Mouse (Mus musculus) G1E (cell line): ENCODE data around the gene Ngdn. TPM values are rescaled to one million over a fixed set of nuclear protein-coding genes. Genes with fewer than 3 reads are reported as not detected.

Source experiments
- ATAC-seq: 2 replicates; pipeline ENCODE4 v1.8.0; 2016; ENCODE audit warnings: mild to moderate bottlenecking; ENCODE audit not compliant: insufficient number of reproducible peaks, poor library complexity, low FRiP score, severe bottlenecking; ENCODE audit errors: extremely low read depth
- DNase-seq: peaks from one replicate; pipeline ENCODE4 v3.0.0; 2012; ENCODE audit warnings: low spot score
- H3K27me3 ChIP-seq: 2 replicates; pipeline ENCODE4 v1.6.1; 2012; ENCODE audit warnings: mild to moderate bottlenecking, low read length, inconsistent platforms; ENCODE audit not compliant: insufficient read depth
- H3K36me3 ChIP-seq: replicated peaks from 2 replicates; pipeline ENCODE3; 2012; ENCODE audit warnings: mild to moderate bottlenecking, inconsistent platforms
- H3K4me1 ChIP-seq: 2 replicates; pipeline ENCODE4 v1.6.1; 2012; ENCODE audit warnings: low read depth, low read length, inconsistent platforms, mixed read lengths; ENCODE audit not compliant: insufficient read depth
- H3K4me3 ChIP-seq: 2 replicates; pipeline ENCODE4 v1.5.1; 2012; ENCODE audit warnings: low read depth, mild to moderate bottlenecking, inconsistent platforms, low read length, moderate library complexity, mixed read lengths
- H3K9me3 ChIP-seq: replicated peaks from 2 replicates; pipeline ENCODE4 v1.6.1; 2012; ENCODE audit warnings: inconsistent platforms
- CTCF ChIP-seq: IDR thresholded peaks from 2 replicates; pipeline ENCODE4 v1.5.1; 2012; ENCODE audit warnings: low read depth, low read length, inconsistent platforms, mixed read lengths
- GATA1 ChIP-seq: IDR thresholded peaks from 2 replicates; pipeline ENCODE4 v1.6.1; 2012; ENCODE audit warnings: borderline replicate concordance, low read length, inconsistent platforms, mixed read lengths
- GATA2 ChIP-seq: IDR thresholded peaks from 2 replicates; pipeline ENCODE4 v1.6.1; 2012; ENCODE audit warnings: low read depth, low read length, inconsistent platforms, borderline replicate concordance
- POLR2AphosphoS5 ChIP-seq: IDR thresholded peaks from 2 replicates; pipeline ENCODE4 v1.6.1; 2012; ENCODE audit warnings: low read depth, low read length, inconsistent platforms; ENCODE audit not compliant: insufficient replicate concordance
- TAL1 ChIP-seq: conservative IDR thresholded peaks from 2 replicates; pipeline ENCODE4 v1.6.1; 2012; ENCODE audit warnings: low read depth, low read length, inconsistent platforms, mixed read lengths
- polyA plus RNA-seq: library from polyadenylated mRNA; stranded (reverse); fragments of >175 nt; gene quantifications from 2 replicates; pipeline ENCODE4 v1.2.3, GENCODE M21; 2012
- total RNA-seq, 2 experiments: library from RNA; stranded (forward) in 1 of 2; stranded (reverse) in 1 of 2; fragments of 200-1000 nt in 1 of 2; fragments of >200 nt in 1 of 2; fragmentation: Nextera tagmentation in 1 of 2; gene quantifications; 2 replicates each; pipeline ENCODE4 v1.2.3; 2014 to 2017

Ngdn gene
- total and polyA plus RNA-seq, 3 experiments, result 31.7 to 62.0 (median 55.2) TPM

- DNase-seq (no peak), ATAC-seq (no peak)
- Histone ChIP-seq H3K4me3 (no peak overlapping the region), H3K27me3 (peaks cover 30% of the 10 kb centered on the region; the same call in 1 of the 2 replicates), H3K4me1 (no peaks in the 10 kb centered on the region), H3K9me3 (no peaks in the 10 kb centered on the region), H3K36me3 (no peaks in the 10 kb centered on the region)
- TF ChIP-seq GATA2 (no peak), CTCF (no peak), POLR2AphosphoS5 (no peak), TAL1 (no peak), GATA1 (no peak)
Measured at GRCm38 (mm10) chr14:54989886-54990441, 25.3 kb upstream of the Ngdn start.

DNA sequence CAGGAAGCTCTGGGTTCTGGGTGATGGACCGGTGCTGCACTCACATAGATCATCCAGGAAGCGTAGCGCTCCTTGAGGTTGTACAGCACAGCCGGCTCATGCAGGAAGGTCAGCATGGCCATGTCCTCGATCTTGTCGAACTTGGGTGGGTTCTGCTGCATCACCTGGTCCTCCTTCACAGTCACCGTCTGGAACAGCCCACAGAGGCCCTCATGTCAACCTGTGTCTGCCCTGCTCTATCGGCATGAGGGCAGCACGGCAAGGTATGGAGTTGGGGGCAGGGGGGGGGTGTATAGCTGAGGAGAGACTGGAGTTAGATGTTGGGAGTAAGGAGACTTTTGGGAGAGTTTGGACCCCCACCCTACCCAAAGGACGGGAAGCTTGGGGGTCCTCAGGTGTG is 23.1 kb upstream of the Ngdn start:
- ATAC-seq (no peak), DNase-seq (no peak)
- peaks cover 43% of the 10 kb centered on the region; the same call in 1 of the 2 replicates for H3K27me3 ChIP-seq
- H3K4me3 ChIP-seq, result no peak overlapping the region
- no peaks in the 10 kb centered on the region for H3K36me3 ChIP-seq
- H3K4me1 ChIP-seq, result no peaks in the 10 kb centered on the region
- TF ChIP-seq CTCF (no peak), TAL1 (no peak), POLR2AphosphoS5 (no peak), GATA1 (no peak)
- H3K9me3 ChIP-seq, result no peaks in the 10 kb centered on the region

GRCm38 (mm10) chr14:54993636-54994035 is 21.6 kb upstream of the Ngdn start:
- peaks cover 38% of the 10 kb centered on the region; the same call in 1 of the 2 replicates for H3K27me3 ChIP-seq
- no peak for TF ChIP-seq GATA1
- no peak for TF ChIP-seq CTCF
- TF ChIP-seq GATA2, result no peak
- no peaks in the 10 kb centered on the region for H3K36me3 ChIP-seq
- no peak overlapping the region for H3K4me3 ChIP-seq
- no peaks in the 10 kb centered on the region for H3K4me1 ChIP-seq
- no peaks in the 10 kb centered on the region for H3K9me3 ChIP-seq
- DNase-seq, result no peak
- no peak for ATAC-seq

- Histone ChIP-seq H3K27me3 (peaks cover 38% of the 10 kb centered on the region; the same call in 1 of the 2 replicates), H3K9me3 (no peaks in the 10 kb centered on the region), H3K4me3 (no peak within 1 kb of the TSS), H3K4me1 (no peaks in the 10 kb centered on the region), H3K36me3 (no peaks in the 10 kb centered on the region)
- no peak for TF ChIP-seq CTCF
- TF ChIP-seq POLR2AphosphoS5, result no peak
- TF ChIP-seq GATA1, result no peak
- no peak for TF ChIP-seq GATA2
- TF ChIP-seq TAL1, result no peak
- no peak for DNase-seq
- no peak for ATAC-seq
Measured at GRCm38 (mm10) chr14:54994136-54994868, 21.0 kb upstream of the Ngdn start, which contains the start of gene Myh7. Gene Myh7 (minus strand): TSS chr14:54994626.

- DNase-seq (no peak), ATAC-seq (no peak)
- H3K36me3 ChIP-seq, result no peaks in the 10 kb centered on the region
- no peak for TF ChIP-seq POLR2AphosphoS5
- no peak for TF ChIP-seq TAL1
- no peak for TF ChIP-seq GATA1
- no peak for TF ChIP-seq CTCF
- no peak for TF ChIP-seq GATA2
- no peaks in the 10 kb centered on the region for H3K4me1 ChIP-seq
- H3K4me3 ChIP-seq, result no peak overlapping the region
- H3K27me3 ChIP-seq, result peaks cover 38% of the 10 kb centered on the region; the same call in 1 of the 2 replicates
- no peaks in the 10 kb centered on the region for H3K9me3 ChIP-seq
Measured at GRCm38 (mm10) chr14:54994869-54995186, 20.4 kb upstream of the Ngdn start.

DNA sequence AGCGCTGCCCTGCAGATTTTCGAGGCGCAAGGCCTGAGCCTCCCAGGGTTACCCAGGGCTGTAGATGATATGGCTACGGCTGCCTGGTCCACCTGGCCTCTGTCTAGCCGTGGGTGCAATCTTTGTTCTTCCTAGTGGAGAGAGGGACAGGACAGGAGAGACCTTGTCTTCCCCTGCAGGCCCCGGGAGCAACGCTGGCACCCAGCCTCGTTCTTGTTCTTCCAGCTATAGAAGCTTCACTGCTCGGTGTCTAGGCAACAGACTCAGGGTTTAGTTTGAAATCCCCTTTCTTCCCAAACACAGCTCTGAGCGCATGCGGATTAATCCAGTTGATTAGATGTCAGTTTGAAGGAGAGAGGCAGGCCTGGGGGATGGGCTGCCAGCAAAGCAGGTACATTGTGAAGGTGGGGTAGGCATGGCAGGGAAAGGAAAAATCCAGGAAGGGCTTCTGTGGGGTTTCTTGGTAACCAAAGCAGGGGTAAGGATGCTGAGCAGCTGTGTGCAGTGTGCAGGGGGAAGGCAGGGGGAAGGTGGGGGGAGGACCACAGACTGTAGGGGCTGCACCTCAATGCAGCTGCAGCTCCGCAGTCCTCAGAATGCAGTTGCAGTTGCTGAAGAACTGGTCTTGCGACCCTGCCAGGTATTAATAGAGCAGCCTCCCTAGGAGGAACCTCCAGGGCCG is 19.7 kb upstream of the Ngdn start:
- no peaks in the 10 kb centered on the region for H3K9me3 ChIP-seq
- H3K4me1 ChIP-seq, result no peaks in the 10 kb centered on the region
- DNase-seq (no peak), ATAC-seq (no peak)
- H3K36me3 ChIP-seq, result no peaks in the 10 kb centered on the region
- H3K4me3 ChIP-seq, result no peak overlapping the region
- no peak for TF ChIP-seq POLR2AphosphoS5
- TF ChIP-seq CTCF, result no peak
- no peak for TF ChIP-seq TAL1
- no peak for TF ChIP-seq GATA2
- TF ChIP-seq GATA1, result no peak
- H3K27me3 ChIP-seq, result peaks cover 38% of the 10 kb centered on the region; the same call in 1 of the 2 replicates
